Mouse (Mus musculus) stomach, embryonic 16.5 days (tissue): Measurements from ENCODE around the gene Acy3. TPM values are rescaled to one million over a fixed set of nuclear protein-coding genes. Genes with fewer than 3 reads are reported as not detected.
"Not testable (repeated sequence)": the region's sequence is repeated elsewhere in the genome, so short reads cannot be mapped to it uniquely, and the experiment has no call there.

Experiments
- ATAC-seq: fragments of 200-750 bp; cut with Nextera tagmentation; 2 replicates; pipeline ENCODE4 v1.8.0; 2017; ENCODE audit warnings: moderate number of reproducible peaks, moderate TSS enrichment; ENCODE audit not compliant: insufficient read depth, low FRiP score
- H3K27ac ChIP-seq: fragments of 300-500 bp; sonication (generic); 2 replicates; pipeline ENCODE4 v1.5.1; 2014; ENCODE audit warnings: low read length
- H3K27me3 ChIP-seq: fragments of 300-500 bp; sonication (generic); 2 replicates; pipeline ENCODE4 v1.6.1; 2014; ENCODE audit warnings: low read length, control low read depth, mixed read lengths; ENCODE audit not compliant: control insufficient read depth, insufficient read depth
- H3K36me3 ChIP-seq: fragments of 300-500 bp; sonication (generic); 2 replicates; pipeline ENCODE4 v1.6.1; 2014; ENCODE audit warnings: low read length; ENCODE audit not compliant: control insufficient read depth, insufficient read depth
- H3K4me1 ChIP-seq: fragments of 300-500 bp; sonication (generic); 2 replicates; pipeline ENCODE4 v1.6.1; 2014; ENCODE audit warnings: low read length, control low read depth, mixed read lengths; ENCODE audit not compliant: control insufficient read depth, insufficient read depth
- H3K4me2 ChIP-seq: fragments of 300-500 bp; sonication (generic); 2 replicates; pipeline ENCODE4 v1.6.1; 2014; ENCODE audit warnings: low read depth, low read length, mixed read lengths
- H3K4me3 ChIP-seq: fragments of 300-500 bp; sonication (generic); replicated peaks from 2 replicates; pipeline ENCODE4 v1.5.1; 2014; ENCODE audit warnings: mild to moderate bottlenecking, low read length
- H3K9ac ChIP-seq: fragments of 300-500 bp; sonication (generic); 2 replicates; pipeline ENCODE4 v1.6.1; 2014; ENCODE audit warnings: low read length
- H3K9me3 ChIP-seq: fragments of 300-500 bp; sonication (generic); replicated peaks from 2 replicates; pipeline ENCODE4 v1.6.1; 2016; ENCODE audit warnings: low read length, control low read depth; ENCODE audit not compliant: control insufficient read depth
- WGBS: fragments of 180-500 bp; shearing (Covaris S2); extraction: QIAGEN DNeasy Blood & Tissue Kit; methylation state at CpG from one replicate; pipeline ENCODE4 v1.1.7; 2014; 5-methylcytosine and 5-hydroxymethylcytosine counted together
- polyA plus RNA-seq: library from polyadenylated mRNA; unstranded; fragments of >200 nt; fragmentation: Nextera tagmentation; extraction: Ambion mirVana; gene quantifications from 2 replicates; pipeline ENCODE4 v1.2.1, GENCODE M21; 2015

The Acy3 gene
- polyA plus RNA-seq, 1 experiment from 2014 or later, result 10.2 TPM

DNA sequence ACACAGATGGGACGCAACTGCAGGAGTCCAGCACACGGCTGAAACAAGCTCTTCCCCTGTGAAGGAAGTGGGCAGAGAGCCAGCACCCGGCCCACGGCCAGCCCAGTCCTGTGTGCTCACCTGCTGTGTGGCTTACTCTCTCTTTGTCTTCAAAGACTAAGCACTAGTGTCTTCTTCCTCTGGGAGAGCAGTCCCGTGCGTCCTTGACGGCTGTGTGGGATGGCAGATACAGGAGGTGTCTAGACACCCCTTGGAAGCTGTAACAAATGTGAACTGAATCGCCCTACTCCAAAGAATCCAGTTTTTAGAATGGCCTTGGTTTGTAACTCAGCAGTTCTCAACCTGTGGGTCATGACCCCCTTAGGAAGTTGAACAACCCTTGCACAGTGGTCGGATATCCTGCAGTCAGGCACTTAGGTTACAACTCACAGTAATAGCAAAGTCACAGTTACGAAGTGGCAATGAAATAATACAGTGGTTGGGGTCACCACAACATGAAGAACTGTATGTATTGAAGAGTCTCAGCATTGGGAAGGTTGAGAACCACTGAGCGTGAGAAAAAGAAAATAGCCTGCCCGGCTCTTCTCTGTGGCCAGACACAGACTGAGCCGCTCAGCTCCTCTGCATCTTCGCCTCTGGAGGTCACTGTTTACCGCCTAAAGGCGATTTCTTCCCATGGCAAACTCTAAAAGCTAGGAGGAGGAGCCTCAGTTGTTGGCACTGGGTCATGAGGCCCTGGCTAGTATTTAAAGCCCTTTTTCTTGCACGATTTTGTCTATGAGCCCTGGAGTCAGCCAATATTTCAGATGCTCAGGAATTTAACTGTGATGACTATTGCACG lies 32.6 kb downstream of the Acy3 start:
- ATAC-seq, result peak; percentile 90
- 27% methylated on average over 18 of the region's 18 CpGs for WGBS
- peaks cover 6% of the 10 kb centered on the region for H3K4me1 ChIP-seq
- no peaks in the 10 kb centered on the region for H3K36me3 ChIP-seq
- H3K4me2 ChIP-seq, result no peak overlapping the region
- no peak overlapping the region for H3K4me3 ChIP-seq
- H3K27ac ChIP-seq, result peak overlapping the region; percentile 22; the same call in 1 of the 2 replicates
- no peaks in the 10 kb centered on the region for H3K9me3 ChIP-seq
- H3K9ac ChIP-seq, result peak overlapping the region; percentile 59
- no peaks in the 10 kb centered on the region for H3K27me3 ChIP-seq

DNA sequence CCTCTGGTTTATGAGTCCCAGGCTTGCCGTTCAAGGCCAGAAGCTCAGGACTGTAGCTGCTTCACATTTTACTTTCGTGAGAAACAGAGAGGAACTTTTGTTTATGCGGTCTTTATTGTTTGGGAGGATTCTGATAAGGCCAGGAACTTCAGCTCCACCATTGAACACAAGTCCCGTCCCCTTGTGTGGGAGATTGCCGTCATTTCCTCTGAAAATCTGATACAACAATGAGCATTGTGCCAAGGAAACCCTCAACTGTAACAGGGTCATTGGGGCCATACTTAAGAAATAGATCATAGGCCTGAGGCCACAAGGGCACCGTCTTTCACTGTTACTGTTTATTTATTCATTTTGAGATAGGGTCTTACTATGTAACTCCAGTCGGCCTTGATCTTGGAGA lies 36.8 kb downstream of the Acy3 start:
- H3K9me3 ChIP-seq, result no peaks in the 10 kb centered on the region; the same call in 1 of the 2 replicates
- no peak overlapping the region for H3K27ac ChIP-seq
- WGBS, result 62% methylated on average over 7 of the region's 7 CpGs
- H3K36me3 ChIP-seq, result no peaks in the 10 kb centered on the region
- H3K4me2 ChIP-seq, result no peak overlapping the region
- no peak overlapping the region for H3K4me3 ChIP-seq
- no peak for ATAC-seq
- H3K4me1 ChIP-seq, result peaks cover 6% of the 10 kb centered on the region
- no peaks in the 10 kb centered on the region for H3K27me3 ChIP-seq
- no peak overlapping the region for H3K9ac ChIP-seq

DNA sequence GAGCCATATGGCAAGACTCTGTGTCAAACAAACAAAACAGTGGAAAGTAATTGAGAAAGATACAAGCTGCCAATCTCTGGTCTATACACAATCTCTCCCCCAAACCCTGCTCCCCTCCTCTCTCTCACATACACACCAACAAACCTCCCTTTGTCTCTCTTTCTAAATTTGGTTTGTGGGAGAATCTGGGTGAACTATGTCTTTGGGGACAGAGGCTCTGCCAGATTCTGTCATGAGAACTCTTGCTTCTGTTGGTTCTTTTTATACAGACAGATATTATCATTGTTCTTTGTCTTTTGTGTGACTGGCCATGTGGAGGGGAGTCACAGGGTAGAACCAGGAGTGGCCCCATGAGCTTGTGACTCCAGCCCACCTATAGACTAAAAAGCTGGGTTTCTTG lies 41.2 kb downstream of the Acy3 start:
- H3K4me3 ChIP-seq, result no peak overlapping the region
- H3K27me3 ChIP-seq, result no peaks in the 10 kb centered on the region
- no peaks in the 10 kb centered on the region for H3K4me1 ChIP-seq
- no peak overlapping the region for H3K9ac ChIP-seq
- no peaks in the 10 kb centered on the region for H3K36me3 ChIP-seq
- no peak overlapping the region for H3K27ac ChIP-seq
- ATAC-seq, result no peak
- no peak overlapping the region for H3K4me2 ChIP-seq
- no peaks in the 10 kb centered on the region; the same call in 1 of the 2 replicates for H3K9me3 ChIP-seq

DNA sequence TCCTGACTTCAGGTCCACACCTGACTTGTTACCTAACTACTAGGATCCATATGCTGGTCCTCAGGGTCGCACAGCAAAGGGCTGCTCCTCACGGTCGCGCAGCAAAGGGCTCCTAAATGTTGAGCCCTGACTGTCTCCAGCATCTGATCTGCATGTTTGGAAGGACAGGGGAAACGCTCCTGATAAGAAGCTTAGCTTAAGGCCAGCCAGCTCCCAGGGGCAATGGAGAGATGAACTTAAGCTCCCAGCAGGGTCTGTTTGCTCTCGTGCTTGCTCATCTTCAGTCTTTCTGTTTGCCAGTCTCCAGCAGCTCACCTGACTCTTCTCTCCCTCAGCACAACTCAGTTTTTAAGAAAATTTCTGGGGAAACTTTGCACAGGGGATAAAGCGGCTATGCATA lies 46.3 kb downstream of the Acy3 start:
- no peak for ATAC-seq
- no peak overlapping the region for H3K9ac ChIP-seq
- no peak overlapping the region for H3K4me2 ChIP-seq
- H3K36me3 ChIP-seq, result no peaks in the 10 kb centered on the region; the same call in 1 of the 2 replicates
- 63% methylated on average over 7 of the region's 7 CpGs for WGBS
- no peaks in the 10 kb centered on the region for H3K27me3 ChIP-seq
- peaks cover 12% of the 10 kb centered on the region for H3K4me1 ChIP-seq
- no peak overlapping the region for H3K4me3 ChIP-seq
- H3K27ac ChIP-seq, result no peak overlapping the region
- H3K9me3 ChIP-seq, result no peaks in the 10 kb centered on the region

DNA sequence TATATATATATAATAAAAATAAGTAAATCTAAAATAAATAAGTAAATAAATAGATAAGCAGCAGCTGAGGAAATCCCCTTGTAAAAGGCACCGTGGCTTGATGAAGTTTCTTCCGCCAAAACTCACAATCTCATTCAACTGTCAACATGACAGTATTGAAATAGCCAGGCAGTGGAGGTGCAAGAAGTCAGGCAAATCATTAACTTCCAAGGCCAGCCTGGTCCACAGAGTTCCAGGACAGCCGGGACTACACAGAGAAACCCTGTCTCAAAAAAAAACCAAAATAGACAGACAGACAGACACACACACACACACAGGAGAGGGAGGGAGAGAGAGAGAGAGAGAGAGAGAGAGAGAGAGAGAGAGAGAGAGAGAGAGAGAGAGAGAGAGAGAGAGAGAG lies 46.9 kb downstream of the Acy3 start:
- no peak for ATAC-seq

DNA sequence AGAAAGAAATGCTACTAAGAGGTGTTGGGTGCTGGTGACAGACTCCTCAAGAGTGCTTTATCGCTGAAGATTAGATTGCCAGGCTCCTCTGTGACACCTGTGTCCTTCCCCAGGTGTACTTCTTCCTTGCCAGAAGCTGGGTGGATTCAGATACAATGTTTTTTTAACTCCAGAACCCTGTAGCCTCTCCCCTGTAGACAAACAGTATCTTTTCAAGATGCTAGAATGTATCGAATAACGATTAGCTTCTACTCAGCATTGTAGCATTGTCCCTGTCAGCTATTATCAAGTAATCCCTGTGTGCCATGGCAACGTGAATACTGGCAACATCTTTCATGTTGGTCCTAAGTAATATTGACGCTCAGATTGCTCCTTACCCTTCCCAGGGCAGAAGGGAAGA lies 47.4 kb downstream of the Acy3 start:
- Histone ChIP-seq H3K9ac (no peak overlapping the region), H3K9me3 (no peaks in the 10 kb centered on the region), H3K27ac (peak overlapping the region; percentile 21; the same call in 1 of the 2 replicates), H3K36me3 (no peaks in the 10 kb centered on the region; the same call in 1 of the 2 replicates), H3K4me3 (no peak overlapping the region), H3K4me2 (no peak overlapping the region), H3K4me1 (peaks cover 12% of the 10 kb centered on the region), H3K27me3 (no peaks in the 10 kb centered on the region)
- no peak for ATAC-seq
- 49% methylated on average over 5 of the region's 5 CpGs for WGBS

More for the DNA sequence above, 46.9 kb downstream of the Acy3 start:
- Histone ChIP-seq H3K27me3 (no peaks in the 10 kb centered on the region), H3K9me3 (no peaks in the 10 kb centered on the region), H3K4me3 (no peak overlapping the region), H3K27ac (no peak overlapping the region), H3K4me1 (peaks cover 12% of the 10 kb centered on the region), H3K36me3 (no peaks in the 10 kb centered on the region; the same call in 1 of the 2 replicates), H3K9ac (no peak overlapping the region), H3K4me2 (no peak overlapping the region)
- WGBS, result 49% methylated on average over 3 of the region's 3 CpGs

DNA sequence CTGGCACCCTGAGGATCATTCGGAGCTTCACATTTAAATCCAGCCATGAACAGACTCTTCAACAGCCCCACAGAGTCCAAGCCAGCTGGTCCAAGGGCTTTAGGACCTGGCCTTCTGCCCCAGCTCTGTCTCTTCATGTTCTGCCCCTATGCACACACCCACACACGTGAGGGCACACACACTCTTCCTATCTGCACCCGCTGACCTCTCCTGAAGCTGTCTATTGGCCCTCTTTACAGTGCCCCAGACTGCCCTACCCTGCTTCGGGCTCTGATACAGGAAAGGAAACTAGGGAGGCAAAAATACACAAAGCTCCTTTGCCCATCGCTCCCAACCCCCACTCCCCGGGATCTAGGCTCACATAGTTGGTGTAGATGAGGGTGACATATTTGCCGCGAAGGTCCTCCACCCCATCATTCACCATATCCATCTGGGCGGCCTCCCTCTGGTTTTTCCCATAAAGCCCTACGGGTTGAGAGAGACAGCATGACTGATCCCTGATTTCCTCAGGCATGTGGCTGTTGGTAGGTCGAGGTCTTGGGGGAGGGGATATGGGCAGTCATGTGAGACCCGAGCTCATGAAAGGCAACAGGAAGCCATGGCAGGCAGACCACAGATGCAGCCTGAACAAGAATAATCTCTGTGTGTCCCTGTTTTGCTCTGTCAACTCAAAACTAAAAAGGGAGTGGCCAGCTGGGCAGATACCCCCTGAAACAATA lies 50.1 kb downstream of the Acy3 start:
- H3K9me3 ChIP-seq, result no peaks in the 10 kb centered on the region
- H3K36me3 ChIP-seq, result no peaks in the 10 kb centered on the region; the same call in 1 of the 2 replicates
- WGBS, result 54% methylated on average over 12 of the region's 12 CpGs
- peaks cover 12% of the 10 kb centered on the region for H3K4me1 ChIP-seq
- H3K9ac ChIP-seq, result peak overlapping the region; percentile 52
- peak; percentile 61; the same call in 1 of the 2 replicates for ATAC-seq
- H3K4me2 ChIP-seq, result peak overlapping the region; percentile 49
- H3K27me3 ChIP-seq, result no peaks in the 10 kb centered on the region
- peak overlapping the region; percentile 23; the same call in 1 of the 2 replicates for H3K27ac ChIP-seq
- peak overlapping the region; percentile 30 for H3K4me3 ChIP-seq

DNA sequence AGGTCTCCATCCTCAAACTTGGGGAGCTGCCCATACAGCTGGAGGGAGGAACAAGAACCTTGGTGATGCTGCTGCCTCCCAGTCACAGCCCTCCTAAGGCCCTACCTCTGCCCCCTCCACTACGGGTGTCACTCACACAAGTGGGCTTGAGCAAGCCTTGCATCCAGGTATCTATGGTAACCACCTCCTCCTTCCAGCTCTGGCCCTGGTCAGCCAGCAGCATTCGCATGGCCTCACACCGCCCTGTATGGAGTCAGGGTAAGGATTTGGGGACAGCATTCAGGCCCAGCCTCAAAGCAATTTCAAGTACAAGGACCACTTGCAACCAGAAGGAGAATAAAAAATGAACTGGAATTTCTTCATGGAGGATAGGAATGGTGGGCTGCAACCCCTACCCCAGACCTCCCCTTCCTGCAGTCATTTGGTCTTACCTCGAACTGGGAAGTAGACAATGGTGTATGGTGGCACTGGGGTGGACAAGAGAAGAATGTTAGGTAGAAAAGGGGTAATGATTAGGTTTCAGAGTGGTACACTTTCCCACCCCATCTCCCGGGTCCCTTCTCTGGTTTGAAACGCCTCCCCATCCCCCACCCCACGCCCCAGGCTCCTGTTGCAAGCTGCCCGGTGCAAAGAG lies 50.9 kb downstream of the Acy3 start:
- Histone ChIP-seq H3K4me2 (peak overlapping the region; percentile 90), H3K4me1 (peaks cover 12% of the 10 kb centered on the region), H3K27ac (peak overlapping the region; percentile 90), H3K4me3 (peak overlapping the region; percentile 89), H3K9ac (peak overlapping the region; percentile 94)
- not testable (repeated sequence) for H3K9me3 ChIP-seq, ATAC-seq, H3K36me3 ChIP-seq, H3K27me3 ChIP-seq
- 21% methylated on average over 7 of the region's 8 CpGs for WGBS
